Mouse (Mus musculus): ENCODE data around the gene Sec14l4.

Sec14l4 gene

GRCm38 (mm10) chr11:4027561-4028334 lies 3.5 kb upstream of the Sec14l4 start:
- peak; percentile 91 for DNase-seq (ENCODE audit: low read depth, low spot score)

- no peak for DNase-seq (ENCODE audit: low read depth, low spot score)
Observed at GRCm38 (mm10) chr11:4029343-4029742, 1.9 kb upstream of the Sec14l4 start.

GRCm38 (mm10) chr11:4031961-4032360 lies 699 bp downstream of the Sec14l4 start:
- no peak for DNase-seq (ENCODE audit: low read depth, low spot score)

DNA sequence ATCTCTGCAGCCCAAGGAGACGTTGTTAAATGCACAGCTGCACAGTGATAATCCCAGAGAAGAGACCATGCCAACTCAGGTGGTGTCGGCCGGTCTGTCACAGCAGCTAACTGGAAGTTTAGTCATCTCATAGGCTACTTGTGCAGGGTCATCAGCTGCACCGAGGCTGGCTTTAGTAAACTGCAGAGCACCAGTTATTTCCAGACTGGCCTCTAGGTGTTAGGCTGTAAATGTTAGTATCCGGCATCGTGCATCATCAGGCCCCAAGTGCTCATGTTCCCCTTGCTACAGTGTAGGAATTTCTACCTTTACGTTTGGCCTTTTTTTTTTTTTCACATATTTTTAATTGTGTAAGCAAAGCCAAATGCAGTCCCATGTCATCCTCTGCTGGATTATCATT lies 2.2 kb downstream of the Sec14l4 start:
- no peak for DNase-seq (ENCODE audit: low read depth, low spot score)

- no peak for DNase-seq (ENCODE audit: low read depth, low spot score)
Observed at GRCm38 (mm10) chr11:4034169-4034568, 2.9 kb downstream of the Sec14l4 start.

DNA sequence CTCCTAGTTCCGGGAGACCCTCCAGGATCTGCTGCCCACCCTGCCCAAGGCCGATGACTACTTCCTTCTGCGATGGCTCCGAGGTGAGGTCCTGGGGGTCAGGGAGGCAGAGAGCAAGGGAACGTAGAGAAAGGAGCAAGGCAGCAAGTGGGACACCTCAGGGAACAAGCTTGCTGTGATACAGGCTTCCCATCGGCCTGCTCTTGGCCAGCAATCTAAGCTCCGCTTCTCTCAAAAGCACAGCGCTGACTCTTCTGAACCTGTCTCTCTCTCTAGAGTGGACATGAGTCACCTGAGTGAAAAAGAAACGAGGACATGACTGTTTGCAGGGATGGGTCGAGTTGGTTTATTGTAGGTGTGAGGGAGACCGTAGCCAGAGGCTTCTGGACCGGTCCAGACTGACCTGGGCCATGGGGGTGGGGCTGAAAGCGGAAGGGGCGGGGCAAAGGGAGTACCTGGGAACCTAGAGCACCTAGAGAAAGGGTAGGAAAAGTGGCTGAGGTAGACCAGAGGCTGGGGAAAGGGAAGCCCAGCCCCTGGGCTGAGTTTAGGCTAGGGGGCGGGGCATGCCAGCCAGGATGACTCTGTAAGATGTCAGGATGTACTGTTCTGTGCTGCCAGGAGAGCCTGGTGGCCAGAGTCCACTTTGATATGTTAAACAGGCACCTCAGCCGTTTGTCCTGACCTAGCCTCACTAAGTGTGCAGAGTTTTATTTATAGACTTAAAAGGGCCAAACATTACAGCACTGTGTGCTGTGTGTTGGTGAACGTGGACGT lies 4.0 kb downstream of the Sec14l4 start:
- no peak for DNase-seq (ENCODE audit: low read depth, low spot score)

GRCm38 (mm10) chr11:4035916-4036315 lies 4.7 kb downstream of the Sec14l4 start:
- peak; percentile 12 for DNase-seq (ENCODE audit: low read depth, low spot score)

DNA sequence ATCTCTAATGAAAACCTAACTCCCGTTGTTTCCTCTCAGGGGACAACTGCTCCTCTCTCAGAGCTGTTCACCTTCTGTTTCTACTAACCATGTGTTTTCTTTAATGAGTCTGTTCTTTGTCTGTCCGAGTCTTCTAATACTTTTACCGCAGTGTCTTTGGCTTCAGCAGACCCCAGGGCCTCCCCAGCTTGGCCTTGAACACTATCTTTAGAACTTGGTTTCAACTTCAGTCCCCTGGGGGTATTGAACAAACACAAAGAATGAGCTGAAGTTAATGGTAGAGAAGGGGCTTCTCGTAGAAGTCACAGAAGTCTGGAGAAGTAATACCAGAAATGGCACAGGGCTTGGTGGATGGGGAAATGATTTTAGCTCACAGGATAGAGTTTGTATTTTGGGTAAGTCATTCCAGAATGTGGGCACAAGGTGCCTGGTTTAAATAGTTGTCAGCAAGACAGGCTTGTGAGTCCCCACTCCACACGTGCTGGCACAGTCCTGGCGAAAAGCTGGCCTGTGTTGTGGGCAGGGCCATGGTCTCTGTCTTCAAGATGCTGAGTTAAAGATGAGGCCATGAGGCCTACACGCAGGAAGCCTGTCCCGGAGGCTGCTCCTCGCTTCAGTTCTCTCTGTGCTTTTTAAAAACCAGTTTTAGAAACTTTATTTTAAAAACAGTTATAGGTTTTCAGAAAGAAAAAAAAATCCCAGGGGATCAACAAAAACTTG lies 5.3 kb downstream of the Sec14l4 start:
- no peak for DNase-seq (ENCODE audit: low read depth, low spot score)

DNA sequence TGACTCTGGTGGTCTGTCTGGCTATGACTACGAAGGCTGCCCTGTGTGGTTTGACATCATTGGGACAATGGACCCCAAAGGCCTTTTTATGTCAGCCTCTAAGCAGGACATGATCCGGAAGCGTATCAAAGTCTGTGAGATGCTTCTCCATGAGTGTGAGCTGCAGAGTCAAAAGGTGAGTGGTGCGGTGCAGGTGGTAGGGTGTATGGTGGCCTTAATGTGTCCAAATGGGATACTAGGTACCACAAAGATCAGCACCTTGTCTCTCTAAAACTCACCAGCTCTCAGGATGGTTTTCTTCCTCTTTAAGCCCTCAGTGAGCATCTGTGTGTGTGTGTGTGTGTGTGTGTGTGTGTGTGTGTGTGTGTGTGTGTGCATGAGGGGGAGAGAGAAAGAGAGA lies 8.7 kb downstream of the Sec14l4 start:
- no peak for DNase-seq (ENCODE audit: low read depth, low spot score)

GRCm38 (mm10) chr11:4041123-4041625 lies 9.9 kb downstream of the Sec14l4 start:
- DNase-seq (ENCODE audit: low read depth, low spot score): no peak

DNA sequence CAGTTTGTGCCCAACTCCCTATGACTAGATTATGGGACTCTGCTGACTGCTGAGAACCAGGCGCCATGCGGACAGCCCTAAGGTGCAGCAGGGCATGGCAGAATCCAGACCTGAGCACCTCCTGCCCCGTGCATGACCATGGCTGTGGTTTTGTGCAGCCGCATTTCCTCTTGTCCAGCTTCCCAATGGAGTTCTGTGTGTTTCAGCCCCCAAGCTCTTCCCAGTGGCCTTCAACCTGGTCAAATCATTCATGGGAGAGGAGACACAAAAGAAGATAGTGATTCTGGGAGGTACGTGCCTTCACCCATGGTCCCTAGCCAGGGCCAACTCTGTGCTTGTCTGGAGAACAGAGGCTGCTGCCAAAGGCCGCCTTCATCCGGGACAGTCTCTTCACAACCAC lies 11.8 kb downstream of the Sec14l4 start:
- no peak for DNase-seq (ENCODE audit: low read depth, low spot score)

GRCm38 (mm10) chr11:4046526-4046925 lies 15.3 kb downstream of the Sec14l4 start:
- no peak for DNase-seq (ENCODE audit: low read depth, low spot score)

DNA sequence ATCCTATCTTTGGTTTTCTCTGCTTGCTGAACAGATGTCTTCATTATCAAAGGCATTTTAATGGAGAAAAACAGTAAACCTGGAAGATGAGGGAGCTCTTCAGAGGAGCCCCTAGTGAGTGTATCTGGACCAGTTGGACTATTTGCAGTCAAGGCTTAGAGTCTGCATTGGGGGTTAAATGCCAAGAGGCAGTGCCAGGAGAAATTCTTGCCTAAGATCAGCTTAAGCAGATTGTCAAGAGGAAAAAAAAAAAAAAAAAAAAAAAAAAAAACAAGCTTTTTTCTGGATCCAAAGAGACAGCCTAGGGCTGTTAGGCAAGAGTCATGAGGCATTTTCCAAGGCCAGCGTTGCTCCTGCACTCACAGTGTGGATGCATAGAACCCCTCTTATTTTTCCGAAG lies 16.5 kb downstream of the Sec14l4 start:
- no peak for DNase-seq (ENCODE audit: low read depth, low spot score)

- no peak for DNase-seq (ENCODE audit: low read depth, low spot score)
Observed at GRCm38 (mm10) chr11:4048438-4048837, 17.2 kb downstream of the Sec14l4 start.

DNA sequence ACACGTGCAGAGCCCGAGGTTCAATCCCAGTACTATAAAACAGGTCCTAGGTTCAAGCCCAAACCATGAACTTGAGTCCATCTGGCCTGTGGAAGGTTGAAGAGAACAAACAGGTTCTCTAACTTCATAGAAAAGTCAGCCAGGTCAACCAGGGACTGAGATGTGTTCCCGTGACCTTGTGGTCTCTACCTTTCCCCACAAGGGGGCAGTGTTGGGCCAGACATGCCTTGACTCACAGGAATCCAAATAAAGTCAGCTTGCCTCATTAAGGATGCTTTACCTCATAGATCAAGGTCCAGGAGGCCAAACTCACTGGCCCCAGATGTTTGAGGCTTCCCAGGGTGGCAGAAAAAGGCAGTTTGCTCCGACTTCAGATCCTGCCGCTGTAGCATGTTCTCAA lies 22.3 kb downstream of the Sec14l4 start:
- peak; percentile 80 for DNase-seq (ENCODE audit: low read depth, low spot score)

DNA sequence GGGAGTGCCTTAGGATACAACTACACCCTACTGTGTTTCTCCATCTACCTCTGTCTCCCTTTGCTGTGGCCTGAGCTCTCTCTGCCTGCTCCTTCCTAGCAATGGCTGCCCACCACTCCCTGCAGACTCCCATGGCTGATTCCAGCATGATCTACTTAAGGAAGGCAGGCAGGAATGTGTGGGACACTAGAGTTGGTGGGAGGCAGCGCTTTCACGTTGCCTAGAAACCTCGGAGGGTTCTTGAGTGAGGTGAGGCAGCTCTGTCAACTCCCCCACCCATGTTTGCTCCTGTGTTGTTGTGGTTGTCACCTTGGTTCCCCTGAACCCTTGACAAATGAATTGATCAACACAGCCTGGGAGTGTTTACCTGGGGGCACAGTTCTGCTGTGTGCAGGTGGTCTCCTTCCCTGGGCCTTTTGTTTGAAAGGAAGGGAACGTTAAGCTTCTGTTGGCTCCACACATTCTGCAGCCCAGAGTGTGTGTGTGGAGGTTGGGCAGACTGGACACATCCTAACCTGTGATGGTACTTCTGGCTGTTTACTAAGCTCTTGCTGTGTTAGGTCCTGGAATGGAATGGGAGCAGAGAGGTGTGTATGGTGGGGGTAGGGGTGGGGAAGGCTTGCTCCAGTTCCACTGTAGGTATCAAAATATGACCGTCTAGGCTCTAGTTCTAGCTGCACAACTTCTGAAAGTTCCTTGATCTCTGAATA lies 29.8 kb downstream of the Sec14l4 start:
- peak; percentile 75 for DNase-seq (ENCODE audit: low read depth, low spot score)

- no peak for DNase-seq (ENCODE audit: low read depth, low spot score)
Observed at GRCm38 (mm10) chr11:4062523-4062922, 31.3 kb downstream of the Sec14l4 start.

- DNase-seq (ENCODE audit: low read depth, low spot score): no peak
Observed at GRCm38 (mm10) chr11:4062981-4063380, 31.7 kb downstream of the Sec14l4 start.

GRCm38 (mm10) chr11:4064627-4065122 lies 33.4 kb downstream of the Sec14l4 start, which contains the start of gene Sec14l3:
Gene Sec14l3, plus strand, starts transcription at chr11:4064841.
- DNase-seq (ENCODE audit: low read depth, low spot score): no peak

DNA sequence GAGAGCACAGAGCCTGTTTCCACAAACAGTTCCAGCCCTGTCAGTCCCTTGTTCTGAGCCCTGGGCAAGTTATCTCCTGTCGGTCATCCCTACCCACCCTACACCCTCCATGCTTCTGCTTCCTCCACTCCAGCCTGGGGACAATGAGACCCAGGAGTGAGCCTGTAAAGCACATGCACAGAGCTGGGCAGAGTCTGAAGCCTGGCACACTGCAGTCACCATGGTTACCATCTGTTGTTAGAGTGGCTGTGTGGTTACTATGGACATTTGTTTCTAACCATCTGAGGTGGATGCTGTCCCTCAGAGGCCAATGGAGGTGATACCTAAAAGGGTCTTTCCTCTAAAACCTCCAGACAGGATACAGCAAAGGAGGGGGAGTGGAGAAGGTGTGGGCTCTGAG lies 38.4 kb downstream of the Sec14l4 start:
- peak; percentile 60 for DNase-seq (ENCODE audit: low read depth, low spot score)

DNA sequence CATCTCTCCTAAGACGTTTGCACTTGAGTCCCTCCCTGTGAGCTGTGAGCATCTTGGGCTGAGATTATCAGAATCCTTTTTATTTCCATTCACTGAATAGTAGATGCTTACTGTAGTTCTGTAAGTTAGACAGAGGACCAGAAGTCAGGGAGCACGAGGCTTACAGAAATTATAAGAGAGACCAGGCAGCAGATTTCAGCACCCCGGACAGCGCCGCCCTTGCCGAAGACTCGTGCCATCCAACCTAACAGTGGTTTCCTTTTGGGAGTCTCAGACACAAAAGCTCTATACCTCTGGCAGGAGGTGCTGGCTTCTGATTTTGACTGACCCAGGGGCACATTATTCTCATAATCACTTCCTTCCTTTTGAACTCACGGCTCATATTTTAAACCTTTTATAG lies 45.4 kb downstream of the Sec14l4 start:
- DNase-seq (ENCODE audit: low read depth, low spot score): no peak
